Mouse (Mus musculus): ENCODE data around the gene Slc35f5. TPM values are rescaled to one million over a fixed set of nuclear protein-coding genes. Genes with fewer than 3 reads are reported as not detected.

The Slc35f5 gene
- polyA plus RNA-seq, 1 experiment: 14.5 TPM

- TF ChIP-seq POLR2AphosphoS2 (IDR thresholded peaks at IDR 0.05; ENCODE audit: insufficient read length, low read depth): no peak
- TF ChIP-seq POLR2A (IDR thresholded peaks at IDR 0.05; ENCODE audit: insufficient read length, low read depth): no peak
- no peak for TF ChIP-seq MYOD1 (IDR thresholded peaks at IDR 0.05; ENCODE audit: control insufficient read depth in 1 of 3, insufficient read length in 2 of 3, low read depth in 2 of 3)
- H3K27me3 ChIP-seq (ENCODE audit: control insufficient read depth, insufficient read depth, insufficient read length): no peaks in the 10 kb centered on the region
- no peaks in the 10 kb centered on the region for H3K36me3 ChIP-seq (ENCODE audit: control insufficient read depth, insufficient read depth)
- H3K4me3 ChIP-seq: no peak overlapping the region
- no peak overlapping the region for H3ac ChIP-seq (ENCODE audit: control insufficient read depth, insufficient read length)
- H3K4me2 ChIP-seq (ENCODE audit: low read depth): no peak overlapping the region
- no peaks in the 10 kb centered on the region for H3K79me2 ChIP-seq (ENCODE audit: control insufficient read depth, insufficient read depth)
Observed at GRCm38 (mm10) chr1:125550359-125550758, 10.0 kb upstream of the Slc35f5 start.

DNA sequence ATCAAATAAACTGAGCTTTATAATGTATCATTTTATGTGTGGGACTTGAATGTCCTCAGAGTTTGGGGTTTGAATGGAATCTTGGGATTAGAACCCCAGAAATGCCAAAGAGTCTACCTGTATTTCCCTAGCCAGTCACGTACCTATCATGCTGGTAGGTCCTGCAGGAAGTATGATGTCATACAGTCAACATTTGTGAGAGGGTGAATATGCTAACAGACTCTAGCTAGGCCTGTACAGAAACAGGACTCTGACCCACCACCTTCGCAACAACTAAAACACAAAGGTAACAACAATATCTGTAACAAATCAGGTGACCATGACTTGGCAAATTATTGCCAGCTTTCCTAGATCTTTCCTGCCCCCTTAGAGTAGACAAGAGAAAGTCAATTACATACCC, 8.8 kb upstream of the Slc35f5 start:
- Histone ChIP-seq H3K27me3 (ENCODE audit: control insufficient read depth, insufficient read depth, insufficient read length) (no peaks in the 10 kb centered on the region), H3K36me3 (ENCODE audit: control insufficient read depth, insufficient read depth) (no peaks in the 10 kb centered on the region), H3ac (ENCODE audit: control insufficient read depth, insufficient read length) (no peak overlapping the region), H3K4me2 (ENCODE audit: low read depth) (no peak overlapping the region), H3K4me3 (no peak overlapping the region), H3K79me2 (ENCODE audit: control insufficient read depth, insufficient read depth) (no peaks in the 10 kb centered on the region)
- TF ChIP-seq MYOG (IDR thresholded peaks at IDR 0.05; ENCODE audit: control insufficient read depth in 1 of 3, insufficient read depth in 1 of 3, insufficient read length in 2 of 3, low read depth in 2 of 3) (no peak), SRF (IDR thresholded peaks at IDR 0.05; ENCODE audit: control insufficient read depth, insufficient read length, low read depth) (no peak), E2F4 (IDR thresholded peaks at IDR 0.05; ENCODE audit: insufficient read depth) (no peak), CEBPB (IDR thresholded peaks at IDR 0.05; ENCODE audit: insufficient read depth, poor library complexity, severe bottlenecking) (no peak), POLR2AphosphoS2 (IDR thresholded peaks at IDR 0.05; ENCODE audit: insufficient read length, low read depth) (no peak), TCF12 (IDR thresholded peaks at IDR 0.05; ENCODE audit: insufficient read depth, poor library complexity, severe bottlenecking) (no peak), USF1 (IDR thresholded peaks at IDR 0.05; ENCODE audit: low read depth) (no peak), MAX (IDR thresholded peaks at IDR 0.05; ENCODE audit: low read depth) (no peak), MYOD1 (IDR thresholded peaks at IDR 0.05; ENCODE audit: control insufficient read depth in 1 of 3, insufficient read length in 2 of 3, low read depth in 2 of 3) (no peak), TCF3 (IDR thresholded peaks at IDR 0.05; ENCODE audit: insufficient read length, low read depth) (no peak), REST (IDR thresholded peaks at IDR 0.05; ENCODE audit: insufficient read depth, insufficient read length) (no peak), POLR2A (IDR thresholded peaks at IDR 0.05; ENCODE audit: insufficient read length, low read depth) (no peak)

GRCm38 (mm10) chr1:125559261-125559660, 1.1 kb upstream of the Slc35f5 start:
- Histone ChIP-seq H3K4me3 (peak overlapping the region; percentile 84), H3K36me3 (ENCODE audit: control insufficient read depth, insufficient read depth) (no peaks in the 10 kb centered on the region), H3K4me2 (ENCODE audit: low read depth) (peak overlapping the region; percentile 85), H3K79me2 (ENCODE audit: control insufficient read depth, insufficient read depth) (peaks cover 18% of the 10 kb centered on the region), H3K27me3 (ENCODE audit: control insufficient read depth, insufficient read depth, insufficient read length) (no peaks in the 10 kb centered on the region), H3ac (ENCODE audit: control insufficient read depth, insufficient read length) (no peak overlapping the region)
- no peak for TF ChIP-seq CEBPB (IDR thresholded peaks at IDR 0.05; ENCODE audit: insufficient read depth, poor library complexity, severe bottlenecking)
- TF ChIP-seq MAX (IDR thresholded peaks at IDR 0.05; ENCODE audit: low read depth): no peak
- TF ChIP-seq MYOD1 (IDR thresholded peaks at IDR 0.05; ENCODE audit: control insufficient read depth in 1 of 3, insufficient read length in 2 of 3, low read depth in 2 of 3): no peak
- no peak for TF ChIP-seq TCF3 (IDR thresholded peaks at IDR 0.05; ENCODE audit: insufficient read length, low read depth)
- no peak for TF ChIP-seq TCF12 (IDR thresholded peaks at IDR 0.05; ENCODE audit: insufficient read depth, poor library complexity, severe bottlenecking)
- no peak for TF ChIP-seq POLR2A (IDR thresholded peaks at IDR 0.05; ENCODE audit: insufficient read length, low read depth)
- TF ChIP-seq MYOG (IDR thresholded peaks at IDR 0.05; ENCODE audit: control insufficient read depth in 1 of 3, insufficient read depth in 1 of 3, insufficient read length in 2 of 3, low read depth in 2 of 3): no peak
- TF ChIP-seq USF1 (IDR thresholded peaks at IDR 0.05; ENCODE audit: low read depth): no peak
- no peak for TF ChIP-seq E2F4 (IDR thresholded peaks at IDR 0.05; ENCODE audit: insufficient read depth)
- TF ChIP-seq REST (IDR thresholded peaks at IDR 0.05; ENCODE audit: insufficient read depth, insufficient read length): no peak
- no peak for TF ChIP-seq SRF (IDR thresholded peaks at IDR 0.05; ENCODE audit: control insufficient read depth, insufficient read length, low read depth)
- no peak for TF ChIP-seq POLR2AphosphoS2 (IDR thresholded peaks at IDR 0.05; ENCODE audit: insufficient read length, low read depth)

DNA sequence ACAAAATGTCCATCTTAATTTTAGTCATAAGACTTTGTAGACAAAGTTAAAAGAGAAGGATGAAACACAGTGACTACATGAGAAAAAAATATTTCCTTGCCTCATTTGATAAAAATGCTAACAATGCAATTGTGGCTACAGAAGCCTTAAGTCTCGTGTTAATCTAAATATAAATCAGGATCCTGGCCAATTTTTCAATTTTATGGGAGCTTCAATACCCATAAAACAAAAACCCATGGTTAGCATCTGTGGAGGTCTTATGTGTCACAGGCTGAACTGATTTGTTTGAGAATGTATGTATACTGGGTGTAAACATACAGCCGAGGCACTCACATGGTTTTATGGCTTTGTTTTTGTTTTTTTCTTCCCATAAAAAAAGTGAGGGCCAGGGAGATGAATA, 674 bp upstream of the Slc35f5 start:
- peaks cover 18% of the 10 kb centered on the region for H3K79me2 ChIP-seq (ENCODE audit: control insufficient read depth, insufficient read depth)

More for the DNA sequence above, 674 bp upstream of the Slc35f5 start:
- peak overlapping the region; percentile 84 for H3K4me3 ChIP-seq
- peak overlapping the region; percentile 85 for H3K4me2 ChIP-seq (ENCODE audit: low read depth)
- TF ChIP-seq POLR2AphosphoS2 (IDR thresholded peaks at IDR 0.05; ENCODE audit: insufficient read length, low read depth): no peak
- TF ChIP-seq TCF12 (IDR thresholded peaks at IDR 0.05; ENCODE audit: insufficient read depth, poor library complexity, severe bottlenecking): no peak
- TF ChIP-seq POLR2A (IDR thresholded peaks at IDR 0.05; ENCODE audit: insufficient read length, low read depth): no peak
- TF ChIP-seq TCF3 (IDR thresholded peaks at IDR 0.05; ENCODE audit: insufficient read length, low read depth): no peak
- no peak for TF ChIP-seq MYOD1 (IDR thresholded peaks at IDR 0.05; ENCODE audit: control insufficient read depth in 1 of 3, insufficient read length in 2 of 3, low read depth in 2 of 3)
- no peak for TF ChIP-seq CEBPB (IDR thresholded peaks at IDR 0.05; ENCODE audit: insufficient read depth, poor library complexity, severe bottlenecking)
- no peak for TF ChIP-seq USF1 (IDR thresholded peaks at IDR 0.05; ENCODE audit: low read depth)
- TF ChIP-seq SRF (IDR thresholded peaks at IDR 0.05; ENCODE audit: control insufficient read depth, insufficient read length, low read depth): no peak
- TF ChIP-seq E2F4 (IDR thresholded peaks at IDR 0.05; ENCODE audit: insufficient read depth): no peak
- no peak for TF ChIP-seq MYOG (IDR thresholded peaks at IDR 0.05; ENCODE audit: control insufficient read depth in 1 of 3, insufficient read depth in 1 of 3, insufficient read length in 2 of 3, low read depth in 2 of 3)
- TF ChIP-seq MAX (IDR thresholded peaks at IDR 0.05; ENCODE audit: low read depth): no peak
- no peak for TF ChIP-seq REST (IDR thresholded peaks at IDR 0.05; ENCODE audit: insufficient read depth, insufficient read length)
- H3K27me3 ChIP-seq (ENCODE audit: control insufficient read depth, insufficient read depth, insufficient read length): no peaks in the 10 kb centered on the region
- no peak overlapping the region for H3ac ChIP-seq (ENCODE audit: control insufficient read depth, insufficient read length)
- H3K36me3 ChIP-seq (ENCODE audit: control insufficient read depth, insufficient read depth): no peaks in the 10 kb centered on the region

All from myocyte (in vitro differentiated cells).